Mouse (Mus musculus) heart, postnatal 0 days (tissue): ENCODE results near the gene Cdkal1.

Source experiments
- CTCF ChIP-seq: IDR thresholded peaks from 2 replicates; pipeline ENCODE4 v1.5.1; 2016; ENCODE audit warnings: antibody characterized with exemption, control low read depth, low read depth
- EP300 ChIP-seq: IDR thresholded peaks from 2 replicates; pipeline ENCODE4 v1.6.1; 2016; ENCODE audit warnings: antibody characterized with exemption, low read depth

- TF ChIP-seq CTCF (no peak), EP300 (no peak)
These were observed 231.7 kb downstream of the Cdkal1 start for GRCm38 (mm10) chr13:29623636-29624239.
